Mouse (Mus musculus): Measurements from ENCODE around the gene Rbm12b1. TPM values are rescaled to one million over a fixed set of nuclear protein-coding genes. Genes with fewer than 3 reads are reported as not detected.

Rbm12b1 gene
- 18.9 TPM for polyA plus RNA-seq (2014; fragmentation: Illumina TruSeq; extraction: RNeasy Lipid Tissue Mini Kit (QIAGEN cat#74804); ENCODE audit: low read depth, low replicate concordance)

DNA sequence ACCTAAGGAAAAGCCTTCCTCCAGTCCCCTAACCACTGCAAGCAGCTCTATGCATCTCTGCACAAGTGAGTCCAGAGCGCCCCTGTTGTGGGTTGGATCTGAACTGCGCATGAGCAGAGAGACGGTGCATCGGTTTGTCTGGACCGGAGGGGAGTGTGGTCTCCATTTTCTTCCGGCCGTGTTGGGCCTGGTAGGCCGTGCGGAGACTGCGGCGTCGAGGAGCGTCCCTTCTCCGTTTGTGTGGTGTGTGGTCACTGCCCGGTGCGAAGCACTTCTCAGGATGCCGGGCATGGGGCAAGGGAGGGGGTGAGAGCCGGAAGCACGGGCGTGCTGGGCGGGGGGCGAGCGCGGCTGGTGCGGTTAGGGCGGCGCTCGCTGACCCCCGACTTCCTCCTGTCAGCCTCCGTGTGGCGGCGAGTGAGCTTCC is at the start of gene Rbm12b1:
TSS of gene Rbm12b1 (plus strand) at position 124 of the 427 bp plus-strand sequence.

DNA sequence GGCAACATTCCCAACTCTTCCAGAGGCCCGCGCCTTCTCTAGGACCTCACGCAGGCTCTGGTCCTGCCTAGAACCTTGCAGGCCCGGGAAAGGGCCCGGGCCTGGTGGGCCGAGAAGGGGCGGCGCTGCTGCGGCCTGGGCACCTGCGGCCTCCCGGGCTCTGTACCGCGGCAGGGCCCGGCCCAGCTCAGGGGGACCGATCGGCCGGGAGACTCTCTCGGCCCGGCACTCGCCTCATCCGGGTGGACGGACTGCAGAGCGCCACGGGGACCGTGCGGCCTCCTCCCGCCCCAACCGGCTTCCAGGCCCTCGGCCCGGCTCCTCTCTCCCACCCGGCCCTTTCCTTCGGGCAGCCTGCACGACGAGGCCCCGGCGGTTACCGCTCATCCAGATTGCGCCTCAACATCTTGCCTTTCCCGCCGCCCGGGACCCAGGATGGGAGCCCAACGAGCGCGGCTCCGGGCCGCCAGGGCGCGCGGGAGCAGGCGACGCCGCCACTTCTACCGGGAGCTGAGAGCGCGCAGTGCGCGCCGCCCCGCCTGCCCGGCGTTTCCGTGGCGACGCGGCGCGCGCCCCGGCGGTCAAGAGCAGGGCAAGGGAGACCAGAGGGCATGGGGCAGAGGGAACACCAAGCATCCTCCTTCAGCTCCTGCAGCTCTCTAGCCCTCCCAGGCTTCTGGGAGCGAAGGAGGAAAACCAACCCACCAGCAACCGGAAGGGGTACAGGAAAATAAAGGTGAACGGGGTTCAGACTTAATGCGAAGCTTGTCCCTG is 31.4 kb downstream of the Rbm12b1 start, which contains the start of gene Fam92a:
TSS of gene Fam92a (minus strand) at position 698 of the 774 bp plus-strand sequence.

Other genes with a start within 250 kb of the Rbm12b1 start
- gene Gm10604, start 159.0 kb upstream of the Rbm12b1 start, polyA plus RNA-seq (2014; fragmentation: Illumina TruSeq; extraction: RNeasy Lipid Tissue Mini Kit (QIAGEN cat#74804); ENCODE audit: low read depth, low replicate concordance) = 0.20 TPM
- 23.0 TPM for gene Rbm12b2, start 50.8 kb upstream of the Rbm12b1 start, polyA plus RNA-seq (2014; fragmentation: Illumina TruSeq; extraction: RNeasy Lipid Tissue Mini Kit (QIAGEN cat#74804); ENCODE audit: low read depth, low replicate concordance)
- 140 TPM for gene Fam92a, start 31.8 kb downstream of the Rbm12b1 start, polyA plus RNA-seq (2014; fragmentation: Illumina TruSeq; extraction: RNeasy Lipid Tissue Mini Kit (QIAGEN cat#74804); ENCODE audit: low read depth, low replicate concordance)